Mouse (Mus musculus) forebrain, embryonic 10.5 days (tissue): ENCODE measurements at regions not wholly inside any gene's neighbourhood (a gene's known extent, or its start where the extent isn't known, plus 50 kb on each side); places are given as distances from the start of the nearest gene placed in this dataset.

Source experiments
- DNase-seq: peaks from one replicate; pipeline ENCODE4 v3.0.0-alpha.2; 2017; ENCODE audit warnings: low spot score; ENCODE audit errors: extremely low spot score
- H3K27ac ChIP-seq: fragments of 300-500 bp; sonication (generic); 2 replicates; pipeline ENCODE4 v1.5.1; 2016; ENCODE audit warnings: mild to moderate bottlenecking
- H3K27me3 ChIP-seq: fragments of 300-500 bp; sonication (generic); 2 replicates; pipeline ENCODE4 v1.6.1; 2016; ENCODE audit warnings: mild to moderate bottlenecking; ENCODE audit not compliant: poor library complexity, severe bottlenecking
- H3K36me3 ChIP-seq: fragments of 300-500 bp; sonication (generic); replicated peaks from 2 replicates; pipeline ENCODE4 v1.6.1; 2016; ENCODE audit warnings: mild to moderate bottlenecking, moderate library complexity
- H3K4me1 ChIP-seq: fragments of 300-500 bp; sonication (generic); 2 replicates; pipeline ENCODE4 v1.6.1; 2016
- H3K4me3 ChIP-seq: fragments of 300-500 bp; sonication (generic); 2 replicates; pipeline ENCODE4 v1.5.1; 2016; ENCODE audit warnings: mild to moderate bottlenecking, moderate library complexity
- H3K9me3 ChIP-seq: fragments of 300-500 bp; sonication (generic); 2 replicates; pipeline ENCODE4 v1.6.1; 2016; ENCODE audit warnings: mild to moderate bottlenecking, moderate library complexity
- WGBS: fragments of 180-500 bp; shearing (Covaris S2); methylation state at CpG from one replicate; pipeline ENCODE4 v1.1.7; 2016; 5-methylcytosine and 5-hydroxymethylcytosine counted together

GRCm38 (mm10) chr10:31009955-31010254 is 167.3 kb upstream of the Hey2 start:
- DNase-seq, result no peak
- Histone ChIP-seq H3K4me3 (no peak overlapping the region), H3K27ac (no peak overlapping the region), H3K4me1 (peaks cover 3% of the 10 kb centered on the region; the same call in 1 of the 2 replicates), H3K36me3 (no peaks in the 10 kb centered on the region), H3K9me3 (no peaks in the 10 kb centered on the region), H3K27me3 (no peaks in the 10 kb centered on the region)
- 83% methylated on average over 1 of the region's 1 CpGs for WGBS

DNA sequence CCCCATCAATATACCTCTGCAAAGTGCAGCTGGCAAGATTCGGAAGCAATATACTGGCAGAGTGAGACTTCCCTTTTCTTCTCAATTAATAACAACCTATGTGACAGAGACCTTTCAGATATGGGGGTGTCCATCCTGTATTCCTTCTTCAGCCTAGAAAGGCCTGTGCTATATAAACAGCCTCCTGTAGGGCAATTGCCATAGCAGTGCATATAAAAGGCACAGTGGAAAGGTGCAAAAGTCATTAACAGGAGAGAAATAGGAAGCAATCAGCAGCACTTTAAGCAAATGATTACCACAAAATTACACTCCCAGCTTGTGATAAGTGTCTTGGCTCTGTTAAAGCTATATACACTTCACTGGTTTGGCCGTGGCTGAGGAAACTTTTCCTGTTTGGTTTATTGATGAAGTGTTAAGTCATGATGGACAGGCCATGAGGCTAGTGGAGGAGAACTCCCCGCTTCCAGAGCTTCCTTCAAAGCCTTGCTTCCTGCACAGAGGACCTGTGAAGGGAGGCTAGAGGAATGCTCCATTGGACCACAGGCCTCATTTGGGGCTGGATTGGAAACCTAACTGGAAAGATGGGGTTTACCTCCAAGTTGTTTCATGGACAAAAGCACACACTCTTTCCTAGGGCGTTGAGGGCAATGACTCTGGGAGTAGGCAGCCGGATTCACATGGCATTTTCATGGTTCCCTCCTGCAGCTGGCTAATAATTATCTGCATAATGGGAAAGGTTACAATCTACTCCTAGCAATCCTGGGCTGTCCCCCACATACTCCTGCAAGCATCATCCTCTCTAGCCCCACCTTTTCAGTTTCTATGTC is 166.7 kb upstream of the Hey2 start:
- Histone ChIP-seq H3K27ac (no peak overlapping the region), H3K9me3 (no peaks in the 10 kb centered on the region), H3K4me3 (no peak overlapping the region), H3K4me1 (peaks cover 3% of the 10 kb centered on the region; the same call in 1 of the 2 replicates), H3K36me3 (no peaks in the 10 kb centered on the region), H3K27me3 (no peaks in the 10 kb centered on the region)
- 88% methylated on average over 5 of the region's 5 CpGs for WGBS
- DNase-seq, result no peak

DNA sequence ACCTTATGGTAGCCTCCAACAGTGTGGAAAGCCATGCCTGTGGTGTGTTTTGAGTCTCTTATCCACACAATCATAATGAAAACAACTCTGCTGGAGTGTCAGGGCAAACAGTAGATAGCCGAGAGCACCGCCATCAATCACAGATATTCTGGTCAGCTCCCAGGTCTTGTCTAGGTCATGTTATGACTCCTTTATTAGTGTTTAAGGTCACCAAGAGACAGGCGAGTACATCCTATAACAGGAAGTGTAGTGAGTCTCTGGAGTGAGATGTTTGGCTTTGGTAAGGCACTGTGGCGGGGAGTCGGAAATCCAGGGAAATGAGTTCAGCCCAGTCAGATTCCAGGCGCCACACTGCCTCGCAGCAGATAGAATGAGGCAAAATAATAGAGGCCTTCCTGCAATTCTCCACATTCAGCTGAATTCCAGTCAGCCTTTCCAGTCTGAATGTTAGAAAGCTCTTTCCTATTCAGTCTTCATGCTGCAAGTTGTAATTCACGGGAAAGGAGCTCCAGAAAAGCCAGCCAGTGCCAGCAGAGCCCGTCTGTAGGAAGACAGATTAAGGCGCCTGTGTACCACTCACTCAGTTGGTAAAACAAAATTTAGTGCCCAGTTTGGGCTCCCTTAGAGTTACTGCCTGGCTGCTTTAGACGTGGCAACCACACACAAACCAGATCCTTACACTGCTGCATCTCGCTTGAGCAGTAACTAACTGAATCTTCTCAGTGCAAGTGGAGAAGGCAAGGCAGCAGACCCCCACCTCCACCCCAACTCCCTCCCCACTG is 155.8 kb upstream of the Hey2 start:
- Histone ChIP-seq H3K27ac (no peak overlapping the region), H3K4me1 (no peaks in the 10 kb centered on the region), H3K36me3 (no peaks in the 10 kb centered on the region), H3K4me3 (no peak overlapping the region), H3K27me3 (no peaks in the 10 kb centered on the region), H3K9me3 (no peaks in the 10 kb centered on the region)
- no peak for DNase-seq
- 82% methylated on average over 12 of the region's 12 CpGs for WGBS

DNA sequence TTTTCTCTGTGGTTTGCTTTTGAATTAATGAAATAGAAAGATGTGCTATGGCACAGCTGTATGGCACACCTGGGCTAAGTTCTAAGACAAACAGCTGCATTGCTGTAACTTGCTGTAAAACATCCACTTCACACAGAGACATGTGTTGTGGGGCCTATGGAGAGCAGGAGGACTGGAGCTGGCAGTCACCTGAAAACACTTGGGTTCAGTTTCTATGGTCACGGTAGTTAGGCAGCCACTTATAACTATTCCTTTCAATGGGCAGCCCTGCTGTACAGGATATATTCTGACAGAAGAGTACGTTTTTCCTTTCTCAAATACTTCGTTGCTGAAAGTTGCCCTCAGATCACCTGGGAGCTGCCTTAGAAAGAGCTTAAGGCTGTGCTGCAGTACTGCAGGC is 149.6 kb upstream of the Hey2 start:
- Histone ChIP-seq H3K4me3 (no peak overlapping the region), H3K27ac (no peak overlapping the region), H3K27me3 (no peaks in the 10 kb centered on the region), H3K36me3 (no peaks in the 10 kb centered on the region), H3K9me3 (no peaks in the 10 kb centered on the region), H3K4me1 (no peaks in the 10 kb centered on the region)
- no peak for DNase-seq
- 84% methylated on average over 3 of the region's 3 CpGs for WGBS

DNA sequence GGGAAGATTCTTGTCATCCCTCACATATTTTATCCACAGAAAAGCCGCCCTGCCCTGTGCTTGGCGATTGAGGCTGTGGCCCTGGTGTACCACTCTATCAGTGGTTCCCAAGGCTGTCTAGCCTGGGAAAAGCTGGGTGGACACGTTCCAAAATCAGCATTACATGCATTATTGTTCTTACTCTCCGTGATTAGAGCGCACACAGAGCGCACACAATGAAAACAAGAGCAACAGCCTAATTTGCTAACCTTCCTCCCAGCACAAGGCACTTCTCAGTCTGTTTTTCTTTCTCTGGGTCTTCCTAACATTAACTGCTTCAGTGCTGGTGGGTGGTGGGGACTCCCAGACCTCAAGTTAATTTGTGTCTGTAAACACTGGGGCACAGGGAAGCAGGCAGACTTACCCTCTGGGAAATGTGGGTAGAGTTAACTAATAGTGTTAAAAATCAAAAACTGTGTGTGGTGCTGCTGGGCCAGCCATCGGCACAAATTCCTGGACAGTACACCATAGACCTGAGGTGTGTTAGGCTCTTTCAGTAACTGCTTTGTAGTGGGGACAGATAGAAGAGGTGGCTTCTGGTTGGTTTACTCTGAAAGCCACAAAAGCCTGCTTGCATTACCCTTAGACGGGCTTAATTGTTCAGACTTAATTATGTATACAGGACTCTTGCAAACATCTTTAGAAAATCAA is 137.8 kb upstream of the Hey2 start:
- peaks cover 22% of the 10 kb centered on the region for H3K27me3 ChIP-seq
- WGBS, result under 1% methylated on average over 8 of the region's 8 CpGs
- H3K9me3 ChIP-seq, result no peaks in the 10 kb centered on the region
- peaks cover 19% of the 10 kb centered on the region for H3K4me1 ChIP-seq
- peak overlapping the region; percentile 42 for H3K4me3 ChIP-seq
- H3K36me3 ChIP-seq, result no peaks in the 10 kb centered on the region
- peak; percentile 36 for DNase-seq
- peak overlapping the region; percentile 73 for H3K27ac ChIP-seq

DNA sequence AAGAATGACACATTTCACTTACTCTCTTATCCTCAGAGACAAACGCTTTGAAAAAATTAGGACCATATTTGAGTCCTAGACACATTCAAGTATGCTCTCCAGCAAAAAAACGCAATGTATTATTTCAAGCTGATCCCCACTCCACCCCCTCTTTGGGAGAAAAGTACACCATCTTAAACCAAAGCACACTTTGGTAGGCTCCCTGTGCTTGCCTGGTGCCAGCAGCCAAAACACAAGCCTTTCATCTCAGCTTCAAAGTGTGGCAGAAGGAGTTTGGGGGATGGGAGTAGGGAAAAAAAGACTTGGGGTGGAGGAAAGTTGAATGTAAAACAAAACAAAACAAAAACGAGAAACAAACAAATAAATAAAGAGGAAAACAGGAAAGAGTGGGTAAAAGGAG is 137.2 kb upstream of the Hey2 start:
- H3K4me3 ChIP-seq, result peak overlapping the region; percentile 42
- H3K27me3 ChIP-seq, result peaks cover 22% of the 10 kb centered on the region
- no peaks in the 10 kb centered on the region for H3K36me3 ChIP-seq
- no peaks in the 10 kb centered on the region for H3K9me3 ChIP-seq
- DNase-seq, result no peak
- 9% methylated on average over 3 of the region's 3 CpGs for WGBS
- peaks cover 19% of the 10 kb centered on the region for H3K4me1 ChIP-seq
- peak overlapping the region; percentile 73 for H3K27ac ChIP-seq

DNA sequence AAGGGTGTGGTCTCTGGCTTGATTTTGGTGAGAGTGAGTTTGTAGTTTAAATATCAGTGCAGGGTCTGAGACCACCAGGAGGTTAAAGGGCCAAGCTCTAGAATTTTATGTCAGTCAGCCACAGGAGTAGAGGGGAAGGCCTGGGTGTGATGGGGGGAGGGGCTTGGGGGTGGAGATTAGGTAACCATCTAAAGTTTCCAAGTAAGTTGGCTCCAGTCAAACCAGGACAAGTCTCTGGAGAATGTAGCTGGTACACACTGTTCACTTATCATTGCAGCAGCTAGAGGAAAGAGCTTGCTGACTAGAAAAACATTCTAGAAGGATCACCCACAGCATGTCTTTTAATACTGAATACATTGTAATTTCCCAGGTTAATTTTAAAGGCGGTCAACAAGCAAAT is 123.6 kb upstream of the Hey2 start:
- no peak for DNase-seq
- 100% methylated on average over 1 of the region's 1 CpGs for WGBS

DNA sequence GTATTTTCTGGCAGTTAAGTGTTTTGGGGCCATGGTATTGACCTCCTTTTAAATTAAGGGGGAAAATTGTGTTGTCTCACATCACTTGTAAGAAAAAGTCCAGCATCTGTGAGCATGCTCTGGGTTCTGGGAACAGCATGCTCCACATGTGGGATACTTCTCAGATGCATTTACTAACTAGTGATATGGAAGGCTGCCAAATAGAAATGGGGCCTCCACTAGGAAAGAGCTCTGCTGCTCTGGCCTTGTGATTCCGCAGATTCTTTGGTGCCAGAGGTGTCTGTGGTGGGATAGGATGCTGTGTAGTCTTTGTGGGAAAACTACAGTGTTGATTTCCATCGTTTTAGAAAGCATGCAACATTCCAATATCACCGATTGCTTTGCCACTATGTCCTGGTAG is 111.2 kb upstream of the Hey2 start:
- Histone ChIP-seq H3K27me3 (no peaks in the 10 kb centered on the region), H3K4me1 (no peaks in the 10 kb centered on the region), H3K27ac (no peak overlapping the region), H3K36me3 (no peaks in the 10 kb centered on the region), H3K9me3 (no peaks in the 10 kb centered on the region), H3K4me3 (no peak overlapping the region)
- DNase-seq, result no peak
- WGBS, result 88% methylated on average over 3 of the region's 3 CpGs

More for the DNA sequence above, 123.6 kb upstream of the Hey2 start:
- no peak overlapping the region for H3K4me3 ChIP-seq
- no peak overlapping the region for H3K27ac ChIP-seq
- no peaks in the 10 kb centered on the region for H3K4me1 ChIP-seq
- no peaks in the 10 kb centered on the region for H3K9me3 ChIP-seq
- H3K27me3 ChIP-seq, result no peaks in the 10 kb centered on the region
- no peaks in the 10 kb centered on the region for H3K36me3 ChIP-seq

DNA sequence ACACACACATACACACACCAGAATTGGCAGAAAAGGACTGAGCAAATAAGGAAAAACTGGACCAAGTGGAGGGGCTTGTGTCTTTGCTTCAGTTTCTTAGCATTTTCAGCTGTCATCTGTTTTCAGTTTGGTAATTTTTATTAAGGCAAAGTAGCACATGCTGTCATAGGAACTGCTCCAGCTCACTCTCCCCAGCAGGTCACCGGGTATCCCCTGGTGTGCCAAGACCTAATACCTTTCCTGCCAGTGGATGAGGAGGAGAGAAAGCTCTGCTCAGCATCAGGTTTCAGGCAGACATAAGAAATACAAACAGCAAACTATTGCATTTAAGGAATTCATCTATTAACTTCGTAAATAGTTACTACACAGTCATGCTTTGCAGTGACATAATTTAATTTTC is 109.8 kb upstream of the Hey2 start:
- no peak for DNase-seq
- no peaks in the 10 kb centered on the region for H3K4me1 ChIP-seq
- 57% methylated on average over 2 of the region's 2 CpGs for WGBS

DNA sequence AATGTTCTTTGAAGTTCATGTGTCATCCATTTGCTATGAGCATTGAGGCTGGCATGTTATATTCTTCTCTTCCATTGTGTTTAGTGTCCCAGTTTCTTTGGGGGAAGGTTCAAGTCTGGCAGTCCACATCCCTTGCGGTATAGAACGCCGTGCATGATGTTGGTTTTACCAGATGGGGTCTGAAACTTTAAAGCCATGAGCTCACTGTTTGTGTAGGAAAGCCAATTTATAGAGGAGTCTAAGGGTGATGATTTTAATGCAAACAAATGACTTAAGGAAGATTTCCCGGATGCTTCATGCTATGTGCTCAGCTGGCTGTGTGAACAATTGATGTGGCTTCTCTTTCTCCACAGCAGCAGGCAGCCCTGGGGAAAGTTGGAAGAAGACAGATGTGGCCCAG is 104.0 kb upstream of the Hey2 start:
- no peak overlapping the region for H3K4me3 ChIP-seq
- no peaks in the 10 kb centered on the region for H3K9me3 ChIP-seq
- H3K4me1 ChIP-seq, result no peaks in the 10 kb centered on the region
- H3K27me3 ChIP-seq, result no peaks in the 10 kb centered on the region
- H3K36me3 ChIP-seq, result no peaks in the 10 kb centered on the region
- no peak overlapping the region for H3K27ac ChIP-seq
- WGBS, result 89% methylated on average over 4 of the region's 4 CpGs
- DNase-seq, result no peak

More for the DNA sequence above, 109.8 kb upstream of the Hey2 start:
- Histone ChIP-seq H3K27ac (no peak overlapping the region), H3K27me3 (no peaks in the 10 kb centered on the region), H3K4me3 (no peak overlapping the region), H3K36me3 (no peaks in the 10 kb centered on the region), H3K9me3 (no peaks in the 10 kb centered on the region)

DNA sequence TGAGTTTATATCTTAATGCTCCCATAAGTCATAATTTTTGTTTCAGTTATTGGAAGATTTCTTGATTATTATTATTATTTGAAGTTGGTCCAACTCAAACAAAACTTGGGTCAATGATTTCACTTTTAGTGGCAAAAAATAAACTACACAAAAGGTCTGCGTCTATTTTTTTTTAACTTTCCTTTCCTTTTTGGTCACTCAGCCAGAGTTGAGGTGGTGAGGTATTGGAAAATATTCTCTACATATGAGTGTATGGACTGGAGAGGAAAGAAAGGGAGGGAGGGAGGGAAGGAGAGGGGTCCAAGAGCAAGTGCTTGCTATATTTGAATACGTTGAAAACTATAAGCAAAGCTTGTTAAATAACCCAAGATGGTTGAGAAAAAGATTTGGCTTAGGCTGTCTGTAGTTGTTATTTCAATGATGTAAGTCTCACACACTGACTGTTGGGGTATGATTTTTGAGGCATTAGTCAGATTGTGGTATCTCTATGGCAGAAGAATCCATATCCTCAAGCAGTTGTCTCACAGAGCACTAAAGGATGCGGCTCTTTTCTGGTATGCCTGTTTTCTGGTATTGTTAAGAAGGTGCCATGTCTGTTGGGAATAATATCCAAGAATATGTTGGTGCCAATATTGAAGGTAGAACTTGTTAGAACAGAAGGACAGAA is 75.9 kb upstream of the Hey2 start:
- WGBS, result 92% methylated on average over 3 of the region's 3 CpGs
- no peaks in the 10 kb centered on the region for H3K4me1 ChIP-seq
- no peaks in the 10 kb centered on the region for H3K9me3 ChIP-seq
- DNase-seq, result no peak
- H3K27me3 ChIP-seq, result no peaks in the 10 kb centered on the region
- H3K36me3 ChIP-seq, result no peaks in the 10 kb centered on the region
- no peak overlapping the region for H3K4me3 ChIP-seq
- H3K27ac ChIP-seq, result no peak overlapping the region

GRCm38 (mm10) chr10:30893771-30894170 is 51.2 kb upstream of the Hey2 start:
- 54% methylated on average over 3 of the region's 3 CpGs for WGBS
- no peaks in the 10 kb centered on the region for H3K9me3 ChIP-seq
- no peak overlapping the region for H3K27ac ChIP-seq
- H3K4me1 ChIP-seq, result no peaks in the 10 kb centered on the region
- H3K36me3 ChIP-seq, result no peaks in the 10 kb centered on the region
- H3K4me3 ChIP-seq, result no peak overlapping the region
- no peaks in the 10 kb centered on the region for H3K27me3 ChIP-seq
- DNase-seq, result no peak
